Mouse (Mus musculus): Measurements from ENCODE around the gene Msi2.

GRCm38 (mm10) chr11:88459946-88460736 is 258.2 kb downstream of the Msi2 start:
- TF ChIP-seq CTCF (IDR thresholded peaks at IDR 0.05; ENCODE audit: insufficient read depth, low read depth, low read length): no peak
- no peak for TF ChIP-seq POLR2A (IDR thresholded peaks at IDR 0.05; ENCODE audit: insufficient read depth, low read depth, low read length)

Measured in olfactory bulb, adult 2 months (tissue).